Mouse (Mus musculus) layer of hippocampus, postnatal 25 days (tissue): ENCODE measurements at regions not wholly inside any gene's neighbourhood (a gene's known extent, or its start where the extent isn't known, plus 50 kb on each side); places are given as distances from the start of the nearest gene placed in this dataset.

Experiments used
- DNase-seq, 2 experiments: peaks; one replicate each; pipeline ENCODE4 v3.0.0; 2022; ENCODE audit warnings: mixed read lengths in 2 of 2, low spot score in 1 of 2; ENCODE audit errors: extremely low spot score in 1 of 2

- DNase-seq: peak; percentile 7 to 18
These were observed 85.8 kb upstream of the Hs3st4 start for GRCm38 (mm10) chr7:123896759-123897444.

- DNase-seq: no peak
These were observed 74.5 kb upstream of the Hs3st4 start for GRCm38 (mm10) chr7:123907946-123908840.

- no peak for DNase-seq
These were observed 61.2 kb upstream of the Hs3st4 start for GRCm38 (mm10) chr7:123921461-123921860.

- DNase-seq: no peak
These were observed 50.2 kb upstream of the Hs3st4 start for GRCm38 (mm10) chr7:123932486-123932885.
